ENCODE assay signal across 10 mouse cellular contexts in genomic region chr3:21816968-21817858, GRCm38 (mm10).
DNase-seq lines count a peak whose midpoint lies in the region; ATAC-seq and TF ChIP-seq lines count a peak whose summit lies in the region.
"Had no signal": no experiment of that assay in that cellular context is flagged by ENCODE, and none has a peak within 500 bp of the region (broad histone marks: within the 10 kb centered on the region; RNA-seq: fewer than 3 reads in every experiment).

No protein-coding gene starts in this region.

- H3K27me3 ChIP-seq in forebrain, postnatal 0 days (ENCODE audit: insufficient read depth, low read length), result no peaks in the 10 kb centered on the region
- no peaks in the 10 kb centered on the region for H3K27me3 ChIP-seq in forebrain, embryonic 13.5 days
- no peaks in the 10 kb centered on the region for H3K27me3 ChIP-seq in midbrain, embryonic 13.5 days
- H3K27me3 ChIP-seq in midbrain, embryonic 10.5 days (ENCODE audit: low read depth, poor library complexity, severe bottlenecking), result no peaks in the 10 kb centered on the region
- no peaks in the 10 kb centered on the region for H3K27me3 ChIP-seq in myocyte (ENCODE audit: control insufficient read depth, insufficient read depth, insufficient read length)

- H3K4me3 ChIP-seq in forebrain, postnatal 0 days (ENCODE audit: low read depth, low read length), result no peak overlapping the region
- no peak overlapping the region for H3K4me3 ChIP-seq in forebrain, embryonic 13.5 days
- no peak overlapping the region for H3K4me3 ChIP-seq in midbrain, embryonic 13.5 days (replicated peaks)
- no peak overlapping the region for H3K4me3 ChIP-seq in midbrain, embryonic 10.5 days
- H3K4me3 ChIP-seq in myocyte, result no peak overlapping the region

- H3K9ac ChIP-seq in forebrain, postnatal 0 days, result no peak overlapping the region
- no peak overlapping the region for H3K9ac ChIP-seq in forebrain, embryonic 13.5 days
- no peak overlapping the region for H3K9ac ChIP-seq in midbrain, embryonic 13.5 days (replicated peaks)
- H3K9ac ChIP-seq: liver, postnatal 0 days had no signal

- H3K36me3 ChIP-seq in forebrain, postnatal 0 days (ENCODE audit: insufficient read depth), result no peaks in the 10 kb centered on the region
- H3K36me3 ChIP-seq in forebrain, embryonic 13.5 days (ENCODE audit: poor library complexity, severe bottlenecking), result no peaks in the 10 kb centered on the region
- H3K36me3 ChIP-seq in midbrain, embryonic 13.5 days, result no peaks in the 10 kb centered on the region
- no peaks in the 10 kb centered on the region for H3K36me3 ChIP-seq in midbrain, embryonic 10.5 days
- H3K36me3 ChIP-seq in myocyte (ENCODE audit: control insufficient read depth, insufficient read depth), result no peaks in the 10 kb centered on the region

- H3K4me2 ChIP-seq in forebrain, postnatal 0 days (ENCODE audit: low read depth), result no peak overlapping the region
- H3K4me2 ChIP-seq in forebrain, embryonic 13.5 days, result no peak overlapping the region
- no peak overlapping the region for H3K4me2 ChIP-seq in midbrain, embryonic 13.5 days (replicated peaks)
- no peak overlapping the region for H3K4me2 ChIP-seq in myocyte (ENCODE audit: low read depth)

- no peak overlapping the region for H3ac ChIP-seq in myocyte (ENCODE audit: control insufficient read depth, insufficient read length)

- TF ChIP-seq POLR2A in myocyte (IDR thresholded peaks at IDR 0.05; ENCODE audit: insufficient read length, low read depth), result no peak

- no peaks in the 10 kb centered on the region for H3K9me3 ChIP-seq in forebrain, postnatal 0 days (ENCODE audit: low read length)
- H3K9me3 ChIP-seq in forebrain, embryonic 13.5 days (replicated peaks), result no peaks in the 10 kb centered on the region
- H3K9me3 ChIP-seq in midbrain, embryonic 13.5 days, result no peaks in the 10 kb centered on the region
- H3K9me3 ChIP-seq in midbrain, embryonic 10.5 days (replicated peaks), result no peaks in the 10 kb centered on the region

- WGBS in forebrain, postnatal 0 days, result 25% methylated on average over 4 of the region's 4 CpGs
- 26% methylated on average over 4 of the region's 4 CpGs for WGBS in forebrain, embryonic 13.5 days
- WGBS in midbrain, embryonic 13.5 days, result 32% methylated on average over 4 of the region's 4 CpGs
- 60% methylated on average over 4 of the region's 4 CpGs for WGBS in midbrain, embryonic 10.5 days

- H3K27ac ChIP-seq in forebrain, postnatal 0 days (ENCODE audit: low read depth, low read length), result no peak overlapping the region
- H3K27ac ChIP-seq in forebrain, embryonic 13.5 days, result no peak overlapping the region
- no peak overlapping the region for H3K27ac ChIP-seq in midbrain, embryonic 13.5 days
- H3K27ac ChIP-seq in midbrain, embryonic 10.5 days (replicated peaks), result no peak overlapping the region
- H3K27ac ChIP-seq: kidney, postnatal 0 days had no signal

- TF ChIP-seq CTCF in forebrain, postnatal 0 days (IDR thresholded peaks at IDR 0.05; ENCODE audit: low read depth), result no peak

- DNase-seq in forebrain, postnatal 0 days, result peak; percentile 55
- DNase-seq in midbrain, embryonic 10.5 days (ENCODE audit: low spot score), result no peak
- DNase-seq in heart, adult 8-10 months (ENCODE audit: low spot score), result peak; percentile 72
- no peak for DNase-seq in right cerebral cortex, postnatal 36 days (ENCODE audit: low spot score in 2 of 2)
- no peak for DNase-seq in kidney, adult 9 months
- DNase-seq: liver, postnatal 0 days had no signal

- H3K4me1 ChIP-seq in forebrain, postnatal 0 days (ENCODE audit: insufficient read depth), result peaks cover 5% of the 10 kb centered on the region; the same call in 1 of the 2 replicates
- H3K4me1 ChIP-seq in forebrain, embryonic 13.5 days, result peaks cover 6% of the 10 kb centered on the region; the same call in 1 of the 2 replicates
- H3K4me1 ChIP-seq in midbrain, embryonic 13.5 days (replicated peaks), result peaks cover 4% of the 10 kb centered on the region; the same call in 1 of the 2 replicates
- peaks cover 5% of the 10 kb centered on the region for H3K4me1 ChIP-seq in midbrain, embryonic 10.5 days

- peak; percentile 63 for ATAC-seq in forebrain, postnatal 0 days
- no peak for ATAC-seq in forebrain, embryonic 13.5 days
- ATAC-seq in midbrain, embryonic 13.5 days, result 0 out of 2 replicates have a peak, but pooled peaks have one; percentile 9
- ATAC-seq: liver, postnatal 0 days had no signal

- H3K79me2 ChIP-seq in myocyte (ENCODE audit: control insufficient read depth, insufficient read depth), result no peaks in the 10 kb centered on the region

TF ChIP-seq in myocyte, 11 proteins besides CTCF, POLR2A, EP300 and RAD21:
- TF ChIP-seq TCF12 (IDR thresholded peaks at IDR 0.05; ENCODE audit: insufficient read depth, poor library complexity, severe bottlenecking) (no peak), MAX (IDR thresholded peaks at IDR 0.05; ENCODE audit: low read depth) (no peak), CEBPB (IDR thresholded peaks at IDR 0.05; ENCODE audit: insufficient read depth, poor library complexity, severe bottlenecking) (0 out of 2 replicates have a peak, but pooled peaks have one; percentile 5), POLR2AphosphoS2 (IDR thresholded peaks at IDR 0.05; ENCODE audit: insufficient read length, low read depth) (no peak)

Comparison
In these comparisons a context has a peak if more than half of its experiments do, and no peak if none do; other contexts are left out.
1. DNase-seq: peak in forebrain, postnatal 0 days (single experiment) and heart, adult 8-10 months (single experiment); none in midbrain, embryonic 10.5 days (single experiment), right cerebral cortex, postnatal 36 days (0 of 2) and kidney, adult 9 months (single experiment).